Mouse (Mus musculus): ENCODE measurements at regions not wholly inside any gene's neighbourhood (a gene's known extent, or its start where the extent isn't known, plus 50 kb on each side); places are given as distances from the start of the nearest gene placed in this dataset.

DNA sequence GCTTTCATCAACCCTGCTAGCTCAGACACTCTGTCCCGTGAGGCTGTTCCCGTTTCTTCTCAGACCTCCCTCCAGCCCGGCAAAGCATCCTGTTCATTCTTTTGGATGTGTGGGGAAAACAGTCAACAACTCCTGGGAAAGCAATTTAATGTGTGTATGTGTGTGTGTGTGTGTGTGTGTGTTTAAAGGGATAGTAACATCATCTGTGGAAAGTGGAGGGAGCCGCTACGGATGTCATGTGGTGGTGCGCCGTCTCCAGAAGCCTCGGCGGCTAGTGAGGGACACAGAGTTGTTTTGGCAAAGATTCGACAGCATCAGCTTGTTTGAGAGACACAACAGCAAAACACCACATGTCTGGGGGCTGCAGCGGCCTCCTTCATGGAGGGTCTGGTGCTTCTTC, 200.2 kb downstream of the Gadd45g start:
- WGBS: 74% methylated on average over 11 of the region's 11 CpGs
- Histone ChIP-seq H3K4me1 (ENCODE audit: control insufficient read depth, insufficient read depth, low read length) (peaks cover 2% of the 10 kb centered on the region), H3K27ac (replicated peaks; ENCODE audit: insufficient read depth, low read depth, low read length) (no peak overlapping the region), H3K79me2 (ENCODE audit: control insufficient read depth, insufficient read depth, low read length) (no peaks in the 10 kb centered on the region), H3K36me3 (ENCODE audit: control insufficient read depth, insufficient read depth, low read length) (no peaks in the 10 kb centered on the region), H3K27me3 (ENCODE audit: control insufficient read depth, insufficient read depth, low read length) (no peaks in the 10 kb centered on the region), H3K9ac (ENCODE audit: low read depth, low read length) (no peak overlapping the region), H3K4me3 (ENCODE audit: insufficient read depth, low read depth, low read length) (no peak overlapping the region)
- DNase-seq (ENCODE audit: extremely low read depth, low read depth, low spot score): no peak
- no peak for TF ChIP-seq CTCF (IDR thresholded peaks at IDR 0.05; ENCODE audit: low read depth, low read length)

DNA sequence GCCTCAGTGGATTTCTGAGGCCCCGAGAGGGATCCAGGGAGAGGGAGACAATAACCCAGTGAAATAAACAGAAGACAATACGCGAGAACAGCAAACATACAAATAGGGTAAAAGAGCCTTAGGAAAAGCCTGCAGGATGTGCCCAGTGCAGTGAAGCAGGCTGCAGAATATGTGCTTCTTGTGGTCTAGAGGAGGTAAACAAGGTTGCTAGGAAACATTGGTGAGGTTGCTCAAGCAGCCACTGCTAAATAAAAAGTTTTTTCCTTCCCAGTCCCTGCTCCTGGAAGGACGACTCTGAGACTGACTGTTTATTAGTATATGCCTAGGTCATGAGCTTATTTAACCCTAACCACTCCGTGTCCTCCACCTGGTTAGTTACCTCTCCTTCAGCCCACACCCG, 201.5 kb downstream of the Gadd45g start:
- Histone ChIP-seq H3K36me3 (ENCODE audit: control insufficient read depth, insufficient read depth, low read length) (no peaks in the 10 kb centered on the region), H3K27me3 (ENCODE audit: control insufficient read depth, insufficient read depth, low read length) (no peaks in the 10 kb centered on the region), H3K27ac (replicated peaks; ENCODE audit: insufficient read depth, low read depth, low read length) (no peak overlapping the region), H3K4me1 (ENCODE audit: control insufficient read depth, insufficient read depth, low read length) (peaks cover 2% of the 10 kb centered on the region), H3K4me3 (ENCODE audit: insufficient read depth, low read depth, low read length) (no peak overlapping the region), H3K79me2 (ENCODE audit: control insufficient read depth, insufficient read depth, low read length) (no peaks in the 10 kb centered on the region), H3K9ac (ENCODE audit: low read depth, low read length) (no peak overlapping the region)
- no peak for DNase-seq (ENCODE audit: extremely low read depth, low read depth, low spot score)
- WGBS: 86% methylated on average over 6 of the region's 6 CpGs
- no peak for TF ChIP-seq POLR2A (IDR thresholded peaks at IDR 0.05; ENCODE audit: extremely low read depth, insufficient read depth, low read length)

GRCm38 (mm10) chr13:52048777-52049176, 202.3 kb downstream of the Gadd45g start:
- Histone ChIP-seq H3K27ac (replicated peaks; ENCODE audit: insufficient read depth, low read depth, low read length) (no peak overlapping the region), H3K79me2 (ENCODE audit: control insufficient read depth, insufficient read depth, low read length) (no peaks in the 10 kb centered on the region), H3K27me3 (ENCODE audit: control insufficient read depth, insufficient read depth, low read length) (no peaks in the 10 kb centered on the region), H3K4me1 (ENCODE audit: control insufficient read depth, insufficient read depth, low read length) (peaks cover 2% of the 10 kb centered on the region), H3K36me3 (ENCODE audit: control insufficient read depth, insufficient read depth, low read length) (no peaks in the 10 kb centered on the region), H3K9ac (ENCODE audit: low read depth, low read length) (no peak overlapping the region), H3K4me3 (ENCODE audit: insufficient read depth, low read depth, low read length) (no peak overlapping the region)
- peak; percentile 85 for DNase-seq (ENCODE audit: extremely low read depth, low read depth, low spot score)
- 25% methylated on average over 3 of the region's 3 CpGs for WGBS
- TF ChIP-seq CTCF (IDR thresholded peaks at IDR 0.05; ENCODE audit: low read depth, low read length): no peak
- no peak for TF ChIP-seq POLR2A (IDR thresholded peaks at IDR 0.05; ENCODE audit: extremely low read depth, insufficient read depth, low read length)

- Histone ChIP-seq H3K4me3 (ENCODE audit: insufficient read depth, low read depth, low read length) (no peak overlapping the region), H3K36me3 (ENCODE audit: control insufficient read depth, insufficient read depth, low read length) (no peaks in the 10 kb centered on the region), H3K9ac (ENCODE audit: low read depth, low read length) (no peak overlapping the region), H3K79me2 (ENCODE audit: control insufficient read depth, insufficient read depth, low read length) (no peaks in the 10 kb centered on the region), H3K27ac (replicated peaks; ENCODE audit: insufficient read depth, low read depth, low read length) (no peak overlapping the region), H3K4me1 (ENCODE audit: control insufficient read depth, insufficient read depth, low read length) (peaks cover 2% of the 10 kb centered on the region), H3K27me3 (ENCODE audit: control insufficient read depth, insufficient read depth, low read length) (no peaks in the 10 kb centered on the region)
- 98% methylated on average over 2 of the region's 2 CpGs for WGBS
- DNase-seq (ENCODE audit: extremely low read depth, low read depth, low spot score): no peak
- TF ChIP-seq CTCF (IDR thresholded peaks at IDR 0.05; ENCODE audit: low read depth, low read length) (no peak), POLR2A (IDR thresholded peaks at IDR 0.05; ENCODE audit: extremely low read depth, insufficient read depth, low read length) (no peak)
Observed at GRCm38 (mm10) chr13:52049249-52049648, 202.8 kb downstream of the Gadd45g start.

GRCm38 (mm10) chr13:52055741-52056140, 209.3 kb downstream of the Gadd45g start:
- no peak overlapping the region for H3K4me3 ChIP-seq (ENCODE audit: insufficient read depth, low read depth, low read length)
- H3K4me1 ChIP-seq (ENCODE audit: control insufficient read depth, insufficient read depth, low read length): peaks cover 4% of the 10 kb centered on the region
- H3K27me3 ChIP-seq (ENCODE audit: control insufficient read depth, insufficient read depth, low read length): no peaks in the 10 kb centered on the region
- no peak overlapping the region for H3K9ac ChIP-seq (ENCODE audit: low read depth, low read length)
- DNase-seq (ENCODE audit: extremely low read depth, low read depth, low spot score): no peak
- H3K27ac ChIP-seq (replicated peaks; ENCODE audit: insufficient read depth, low read depth, low read length): no peak overlapping the region
- H3K79me2 ChIP-seq (ENCODE audit: control insufficient read depth, insufficient read depth, low read length): no peaks in the 10 kb centered on the region
- TF ChIP-seq POLR2A (IDR thresholded peaks at IDR 0.05; ENCODE audit: extremely low read depth, insufficient read depth, low read length) (no peak), CTCF (IDR thresholded peaks at IDR 0.05; ENCODE audit: low read depth, low read length) (no peak)
- 54% methylated on average over 8 of the region's 8 CpGs for WGBS
- H3K36me3 ChIP-seq (ENCODE audit: control insufficient read depth, insufficient read depth, low read length): no peaks in the 10 kb centered on the region

GRCm38 (mm10) chr13:52057456-52057855, 211.0 kb downstream of the Gadd45g start:
- Histone ChIP-seq H3K79me2 (ENCODE audit: control insufficient read depth, insufficient read depth, low read length) (no peaks in the 10 kb centered on the region), H3K4me3 (ENCODE audit: insufficient read depth, low read depth, low read length) (no peak overlapping the region), H3K27ac (replicated peaks; ENCODE audit: insufficient read depth, low read depth, low read length) (no peak overlapping the region), H3K27me3 (ENCODE audit: control insufficient read depth, insufficient read depth, low read length) (no peaks in the 10 kb centered on the region), H3K36me3 (ENCODE audit: control insufficient read depth, insufficient read depth, low read length) (no peaks in the 10 kb centered on the region), H3K9ac (ENCODE audit: low read depth, low read length) (no peak overlapping the region), H3K4me1 (ENCODE audit: control insufficient read depth, insufficient read depth, low read length) (peaks cover 15% of the 10 kb centered on the region)
- no peak for TF ChIP-seq CTCF (IDR thresholded peaks at IDR 0.05; ENCODE audit: low read depth, low read length)
- no peak for TF ChIP-seq POLR2A (IDR thresholded peaks at IDR 0.05; ENCODE audit: extremely low read depth, insufficient read depth, low read length)
- DNase-seq (ENCODE audit: extremely low read depth, low read depth, low spot score): peak; percentile 67
- 35% methylated on average over 10 of the region's 10 CpGs for WGBS

Measured in liver, adult 2 months (tissue).